Mouse (Mus musculus) forebrain, embryonic 10.5 days (tissue): ENCODE measurements at regions not wholly inside any gene's neighbourhood (a gene's known extent, or its start where the extent isn't known, plus 50 kb on each side); places are given as distances from the start of the nearest gene placed in this dataset.
"Not testable (repeated sequence)": the region's sequence is repeated elsewhere in the genome, so short reads cannot be mapped to it uniquely, and the experiment has no call there.

Source experiments
- DNase-seq: peaks from one replicate; pipeline ENCODE4 v3.0.0-alpha.2; 2017; ENCODE audit warnings: low spot score; ENCODE audit errors: extremely low spot score
- H3K27ac ChIP-seq: fragments of 300-500 bp; sonication (generic); 2 replicates; pipeline ENCODE4 v1.5.1; 2016; ENCODE audit warnings: mild to moderate bottlenecking
- H3K27me3 ChIP-seq: fragments of 300-500 bp; sonication (generic); 2 replicates; pipeline ENCODE4 v1.6.1; 2016; ENCODE audit warnings: mild to moderate bottlenecking; ENCODE audit not compliant: poor library complexity, severe bottlenecking
- H3K36me3 ChIP-seq: fragments of 300-500 bp; sonication (generic); replicated peaks from 2 replicates; pipeline ENCODE4 v1.6.1; 2016; ENCODE audit warnings: mild to moderate bottlenecking, moderate library complexity
- H3K4me1 ChIP-seq: fragments of 300-500 bp; sonication (generic); 2 replicates; pipeline ENCODE4 v1.6.1; 2016
- H3K4me3 ChIP-seq: fragments of 300-500 bp; sonication (generic); 2 replicates; pipeline ENCODE4 v1.5.1; 2016; ENCODE audit warnings: mild to moderate bottlenecking, moderate library complexity
- H3K9me3 ChIP-seq: fragments of 300-500 bp; sonication (generic); 2 replicates; pipeline ENCODE4 v1.6.1; 2016; ENCODE audit warnings: mild to moderate bottlenecking, moderate library complexity
- WGBS: fragments of 180-500 bp; shearing (Covaris S2); methylation state at CpG from one replicate; pipeline ENCODE4 v1.1.7; 2016; 5-methylcytosine and 5-hydroxymethylcytosine counted together

DNA sequence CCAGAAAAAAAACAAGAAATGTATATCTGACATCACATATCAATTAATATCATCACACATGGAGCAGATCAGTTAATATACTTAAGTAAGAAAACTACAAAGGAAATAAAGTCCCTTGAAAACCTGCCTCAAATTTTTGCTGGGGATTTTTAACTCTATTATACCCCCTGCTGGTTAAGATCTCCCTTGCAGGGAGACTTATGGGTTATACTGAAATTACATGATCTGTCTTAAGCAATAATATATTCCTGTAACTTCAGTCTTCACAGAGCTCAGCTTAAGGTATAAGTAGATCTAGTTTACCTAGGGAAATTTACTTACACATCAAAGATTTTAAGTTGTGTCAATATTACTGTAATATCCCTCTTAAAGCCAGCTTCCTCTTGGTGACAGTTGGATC lies 929.0 kb downstream of the Adam6a start:
- not testable (repeated sequence) for DNase-seq

DNA sequence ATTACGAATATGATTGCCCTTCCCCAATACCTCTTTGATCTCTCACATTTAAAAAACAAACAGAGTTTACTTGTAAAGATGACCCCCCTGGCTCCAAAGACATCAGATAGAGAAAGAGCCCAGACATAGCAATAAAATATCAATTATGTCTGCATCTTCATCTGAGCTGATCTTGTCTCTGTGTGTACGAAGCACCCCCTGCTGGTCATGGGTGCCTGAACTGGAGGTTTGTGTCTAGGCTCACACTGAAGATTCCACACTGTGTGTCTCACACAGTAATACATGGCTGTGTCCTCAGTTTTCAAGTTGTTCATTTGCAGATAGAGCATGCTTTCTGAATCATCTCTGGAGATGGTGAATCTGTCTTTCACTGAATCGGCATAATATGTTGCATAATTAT lies 935.0 kb downstream of the Adam6a start:
- H3K27me3 ChIP-seq = no peaks in the 10 kb centered on the region
- peaks cover 40% of the 10 kb centered on the region for H3K9me3 ChIP-seq
- WGBS = 86% methylated on average over 3 of the region's 3 CpGs
- H3K36me3 ChIP-seq = no peaks in the 10 kb centered on the region
- DNase-seq = no peak
- H3K4me3 ChIP-seq = no peak overlapping the region
- H3K27ac ChIP-seq = no peak overlapping the region
- H3K4me1 ChIP-seq = no peaks in the 10 kb centered on the region

More for the DNA sequence above, 929.0 kb downstream of the Adam6a start:
- not testable (repeated sequence) for H3K4me3 ChIP-seq, H3K36me3 ChIP-seq, H3K4me1 ChIP-seq, H3K27me3 ChIP-seq, H3K27ac ChIP-seq
- peaks cover 39% of the 10 kb centered on the region for H3K9me3 ChIP-seq

DNA sequence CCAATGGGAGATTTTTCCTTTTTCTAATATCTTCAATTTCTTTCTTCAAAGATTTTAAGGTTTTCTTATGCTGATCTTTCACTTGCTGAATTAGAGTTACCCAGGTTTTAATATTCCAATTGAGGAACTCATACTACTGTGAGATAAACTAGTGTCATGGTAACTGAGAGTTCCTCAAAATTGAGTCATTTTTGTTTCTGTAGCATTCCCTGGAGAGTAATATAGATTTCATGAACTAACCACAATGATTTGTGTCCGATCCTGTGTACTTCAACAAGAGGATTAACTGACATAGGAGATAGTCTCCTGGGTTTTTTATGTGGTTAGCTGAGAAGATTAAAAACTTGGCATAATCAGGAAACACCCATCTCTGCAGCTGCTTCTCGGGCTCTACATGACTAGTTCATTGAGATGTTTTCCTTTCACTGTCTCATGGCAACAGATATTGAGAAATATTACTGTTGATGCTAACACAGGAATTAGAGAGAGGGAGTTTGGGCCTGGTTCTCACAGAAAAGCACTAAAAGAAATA lies 949.9 kb downstream of the Adam6a start:
- 72% methylated on average over 2 of the region's 2 CpGs for WGBS
- not testable (repeated sequence) for H3K4me3 ChIP-seq, H3K27ac ChIP-seq, H3K4me1 ChIP-seq, H3K36me3 ChIP-seq, DNase-seq, H3K27me3 ChIP-seq
- H3K9me3 ChIP-seq = peaks cover 29% of the 10 kb centered on the region; the same call in 1 of the 2 replicates

DNA sequence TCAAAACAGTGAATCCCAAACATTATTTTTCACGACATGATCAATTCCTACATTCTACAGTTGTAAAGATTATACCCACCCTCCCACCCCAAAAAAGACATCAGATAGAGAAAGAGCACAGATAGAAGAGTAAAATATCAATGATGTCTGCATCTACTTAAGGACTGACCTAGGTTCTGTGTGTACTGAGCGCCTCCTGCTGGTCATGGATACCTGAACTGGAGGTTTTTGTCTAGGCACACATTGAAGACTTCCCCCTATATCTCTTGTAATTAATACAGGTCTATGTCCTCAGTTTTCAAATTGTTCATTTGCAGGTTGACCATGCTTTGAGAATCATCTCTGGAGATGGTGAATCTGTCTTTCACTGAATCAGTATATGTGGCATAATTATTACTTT lies 952.0 kb downstream of the Adam6a start:
- WGBS = 38% methylated on average over 2 of the region's 2 CpGs
- Histone ChIP-seq H3K27ac (no peak overlapping the region), H3K9me3 (peaks cover 33% of the 10 kb centered on the region; the same call in 1 of the 2 replicates), H3K4me3 (no peak overlapping the region), H3K4me1 (no peaks in the 10 kb centered on the region), H3K27me3 (no peaks in the 10 kb centered on the region), H3K36me3 (no peaks in the 10 kb centered on the region)
- no peak for DNase-seq

DNA sequence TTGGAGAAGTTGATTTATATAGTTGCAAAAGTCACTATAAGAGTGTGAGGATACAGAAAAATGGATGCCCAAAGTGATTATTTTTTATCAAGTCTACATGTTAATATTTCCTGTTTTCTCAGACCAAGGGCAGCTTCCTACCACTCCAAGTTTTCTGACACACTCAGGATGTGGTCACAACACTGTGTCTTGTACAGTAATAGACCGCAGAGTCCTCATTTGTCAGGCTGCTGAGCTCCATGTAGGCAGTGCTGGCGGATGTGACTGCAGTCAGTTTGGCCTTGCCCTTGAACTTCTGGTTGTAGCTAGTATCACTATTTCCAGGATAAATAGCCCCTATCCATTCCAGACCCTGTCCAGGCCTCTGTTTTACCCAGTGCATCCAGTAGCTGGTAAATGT lies 969.4 kb downstream of the Adam6a start:
- Histone ChIP-seq H3K4me1 (no peaks in the 10 kb centered on the region), H3K27me3 (no peaks in the 10 kb centered on the region), H3K27ac (no peak overlapping the region), H3K4me3 (no peak overlapping the region), H3K36me3 (no peaks in the 10 kb centered on the region), H3K9me3 (peaks cover 18% of the 10 kb centered on the region)
- 93% methylated on average over 2 of the region's 2 CpGs for WGBS
- DNase-seq = no peak

DNA sequence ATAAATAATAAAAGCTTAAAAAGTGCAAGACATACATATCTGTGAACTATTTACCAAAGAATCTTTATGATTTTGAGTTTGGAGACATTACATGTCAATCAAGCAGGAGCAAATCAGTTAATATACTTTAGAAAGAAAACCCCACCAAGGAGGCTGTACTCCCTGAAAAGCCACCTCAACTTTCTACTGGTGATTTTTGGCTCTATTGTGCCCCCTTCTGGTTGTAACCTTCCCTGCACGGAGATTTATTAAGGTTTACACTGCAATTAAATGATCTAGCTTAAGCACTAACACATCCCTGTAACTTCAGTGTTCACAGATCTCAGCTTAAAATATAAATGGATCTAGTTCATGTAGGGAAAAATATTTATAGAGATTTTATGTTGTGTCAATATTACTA lies 998.4 kb downstream of the Adam6a start:
- not testable (repeated sequence) for H3K4me1 ChIP-seq, H3K36me3 ChIP-seq, DNase-seq, H3K27me3 ChIP-seq, H3K4me3 ChIP-seq, H3K27ac ChIP-seq
- peaks cover 17% of the 10 kb centered on the region; the same call in 1 of the 2 replicates for H3K9me3 ChIP-seq
- 49% methylated on average over 1 of the region's 1 CpGs for WGBS

DNA sequence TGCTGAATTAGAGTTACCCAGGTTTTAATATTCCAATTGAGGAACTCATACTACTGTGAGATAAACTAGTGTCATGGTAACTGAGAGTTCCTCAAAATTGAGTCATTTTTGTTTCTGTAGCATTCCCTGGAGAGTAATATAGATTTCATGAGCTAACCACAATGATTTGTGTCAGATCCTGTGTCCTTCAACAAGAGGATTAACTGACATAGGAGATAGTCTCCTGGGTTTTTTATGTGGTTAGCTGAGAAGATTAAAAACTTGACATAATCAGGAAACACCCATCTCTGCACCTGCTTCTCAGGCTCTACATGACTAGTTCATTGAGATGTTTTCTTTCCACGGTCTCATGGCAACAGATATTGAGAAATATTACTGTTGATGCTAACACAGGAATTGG lies 1001.2 kb downstream of the Adam6a start:
- H3K4me1 ChIP-seq, H3K27ac ChIP-seq, H3K27me3 ChIP-seq, DNase-seq, H3K36me3 ChIP-seq, H3K4me3 ChIP-seq: not testable (repeated sequence)
- H3K9me3 ChIP-seq = peaks cover 35% of the 10 kb centered on the region
- WGBS = 72% methylated on average over 1 of the region's 1 CpGs

DNA sequence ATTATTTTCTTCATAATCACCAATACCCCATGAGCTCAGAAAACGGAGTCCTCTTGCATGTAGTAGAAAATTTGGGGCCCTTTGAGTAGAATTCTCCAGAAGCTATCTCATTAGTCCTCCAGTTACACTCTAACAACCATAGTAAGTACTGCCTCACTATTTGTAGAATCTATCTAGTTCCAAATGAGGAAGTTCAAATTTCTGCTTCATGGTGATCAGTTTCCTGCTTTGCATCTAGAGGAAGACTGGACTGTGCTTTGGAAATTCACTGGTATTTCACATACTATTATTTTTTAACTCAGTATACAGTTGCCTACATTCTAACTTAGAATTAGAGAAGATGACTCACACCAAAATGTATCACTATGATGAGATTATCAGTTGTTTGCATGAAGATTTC lies 1018.7 kb downstream of the Adam6a start:
- DNase-seq = no peak
- H3K9me3 ChIP-seq = peaks cover 69% of the 10 kb centered on the region

DNA sequence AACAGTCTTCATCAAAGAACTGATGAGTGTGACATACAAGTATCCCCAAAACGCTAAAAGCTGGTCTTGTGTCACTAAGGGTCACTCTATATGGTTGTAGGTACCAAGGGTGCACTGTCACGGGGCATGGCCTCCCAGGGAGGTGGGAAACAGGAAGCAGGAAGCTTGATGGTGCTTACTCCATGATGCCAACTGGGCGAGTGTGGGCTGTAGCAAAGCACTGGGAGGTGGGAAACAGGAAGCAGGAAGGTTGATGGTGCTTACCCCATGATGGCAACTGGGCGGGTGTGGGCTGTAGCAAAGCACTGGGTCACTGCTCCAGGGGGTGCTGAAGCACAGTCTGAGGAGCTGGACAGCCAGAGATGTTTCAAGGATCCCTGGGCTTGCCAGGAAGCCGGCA lies 1019.3 kb downstream of the Adam6a start:
- Histone ChIP-seq H3K4me3 (no peak overlapping the region), H3K36me3 (no peaks in the 10 kb centered on the region), H3K27me3 (no peaks in the 10 kb centered on the region), H3K27ac (no peak overlapping the region), H3K4me1 (no peaks in the 10 kb centered on the region), H3K9me3 (peaks cover 69% of the 10 kb centered on the region)
- no peak for DNase-seq
- 71% methylated on average over 5 of the region's 5 CpGs for WGBS

More for the DNA sequence above, 1018.7 kb downstream of the Adam6a start:
- Histone ChIP-seq H3K4me1 (no peaks in the 10 kb centered on the region), H3K27ac (no peak overlapping the region), H3K4me3 (no peak overlapping the region), H3K36me3 (no peaks in the 10 kb centered on the region), H3K27me3 (no peaks in the 10 kb centered on the region)
- 68% methylated on average over 1 of the region's 1 CpGs for WGBS

DNA sequence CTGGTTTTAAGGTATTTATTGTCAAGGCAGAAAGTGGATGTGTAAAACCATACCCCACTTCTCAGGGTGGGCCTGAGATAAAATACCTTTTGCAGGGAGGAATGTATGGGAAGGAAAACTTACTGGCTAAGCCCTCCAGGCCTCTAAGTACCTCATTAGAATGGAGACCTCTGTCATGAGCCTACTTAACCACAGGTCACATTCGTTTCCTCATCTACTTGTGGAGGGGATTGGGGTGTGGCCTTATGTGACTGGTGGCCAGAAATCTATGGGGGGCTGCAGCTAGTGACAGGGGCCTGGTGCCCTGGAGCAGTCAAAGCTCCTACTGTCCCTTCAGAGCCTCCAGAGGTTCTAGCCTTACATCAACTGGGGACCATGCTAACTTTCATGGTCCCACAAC lies 1020.0 kb downstream of the Adam6a start:
- Histone ChIP-seq H3K9me3 (peaks cover 63% of the 10 kb centered on the region), H3K27me3 (no peaks in the 10 kb centered on the region), H3K27ac (no peak overlapping the region), H3K4me3 (no peak overlapping the region), H3K36me3 (no peaks in the 10 kb centered on the region), H3K4me1 (no peaks in the 10 kb centered on the region)
- DNase-seq = no peak
- 50% methylated on average over 1 of the region's 1 CpGs for WGBS

DNA sequence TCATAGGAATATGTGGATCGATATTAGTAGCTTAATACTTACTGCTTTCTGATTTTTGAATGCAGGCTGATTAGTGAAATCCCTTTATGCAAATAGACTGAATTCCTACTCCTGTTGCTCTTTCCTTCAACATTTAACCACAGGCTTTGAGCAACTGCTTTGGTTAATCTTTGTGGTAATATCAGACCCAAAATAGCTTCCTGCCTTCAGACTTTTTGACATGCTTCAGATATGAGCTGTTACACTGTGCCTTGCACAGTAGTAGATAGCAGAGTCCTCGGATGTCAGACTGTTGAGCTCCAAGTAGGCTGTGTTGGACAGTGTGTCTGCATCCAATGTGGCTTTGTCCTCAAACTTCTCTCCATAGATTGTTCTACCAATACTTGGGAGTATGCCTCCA lies 1020.6 kb downstream of the Adam6a start:
- H3K27ac ChIP-seq = no peak overlapping the region
- no peaks in the 10 kb centered on the region for H3K27me3 ChIP-seq
- no peaks in the 10 kb centered on the region for H3K36me3 ChIP-seq
- no peaks in the 10 kb centered on the region for H3K4me1 ChIP-seq
- WGBS = 74% methylated on average over 2 of the region's 2 CpGs
- no peak overlapping the region for H3K4me3 ChIP-seq
- H3K9me3 ChIP-seq = peaks cover 61% of the 10 kb centered on the region
- DNase-seq = no peak

DNA sequence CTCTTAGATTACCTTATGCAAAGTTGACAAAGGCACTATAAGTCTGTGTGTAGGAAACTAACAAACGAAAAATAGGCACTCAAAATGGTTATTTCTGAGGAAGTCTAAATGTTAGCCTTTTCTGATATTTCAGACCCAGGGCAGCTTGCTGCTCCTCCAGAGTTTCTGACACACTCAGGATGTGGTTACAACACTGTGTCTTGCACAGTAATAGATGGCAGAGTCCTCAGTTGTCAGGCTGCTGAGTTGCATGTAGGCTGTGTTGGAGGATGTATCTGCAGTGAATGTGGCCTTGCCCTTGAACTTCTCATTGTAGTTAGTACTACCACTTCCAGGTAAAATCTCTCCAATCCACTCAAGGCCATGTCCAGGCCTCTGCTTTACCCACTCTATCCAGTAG lies 1039.7 kb downstream of the Adam6a start:
- Histone ChIP-seq H3K9me3 (peaks cover 39% of the 10 kb centered on the region), H3K4me3 (no peak overlapping the region), H3K36me3 (no peaks in the 10 kb centered on the region), H3K4me1 (no peaks in the 10 kb centered on the region), H3K27ac (no peak overlapping the region), H3K27me3 (no peaks in the 10 kb centered on the region)
- DNase-seq = no peak
- WGBS = 61% methylated on average over 1 of the region's 1 CpGs

DNA sequence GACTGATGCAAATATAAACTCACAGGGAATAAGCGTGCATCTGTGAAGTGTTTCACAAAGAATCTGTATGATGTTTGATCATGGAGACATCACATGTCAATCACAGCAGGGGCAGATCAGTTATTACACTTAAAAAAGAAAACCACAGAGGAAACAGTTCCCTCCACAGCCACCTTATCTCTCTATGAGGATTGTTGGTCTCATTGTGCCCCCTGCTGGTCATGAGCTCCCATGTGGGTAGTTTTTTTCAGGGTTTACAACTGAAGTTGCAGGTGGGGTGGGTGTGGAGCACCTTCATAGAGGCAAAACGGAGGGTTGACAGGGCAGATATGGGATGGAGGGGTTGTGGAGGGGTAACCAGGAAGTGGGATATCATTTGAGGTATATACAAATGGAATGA lies 1043.5 kb downstream of the Adam6a start:
- no peak for DNase-seq
- Histone ChIP-seq H3K4me3 (no peak overlapping the region), H3K27ac (no peak overlapping the region), H3K9me3 (peaks cover 29% of the 10 kb centered on the region), H3K4me1 (no peaks in the 10 kb centered on the region), H3K36me3 (no peaks in the 10 kb centered on the region), H3K27me3 (no peaks in the 10 kb centered on the region)
- WGBS = 75% methylated on average over 2 of the region's 2 CpGs

DNA sequence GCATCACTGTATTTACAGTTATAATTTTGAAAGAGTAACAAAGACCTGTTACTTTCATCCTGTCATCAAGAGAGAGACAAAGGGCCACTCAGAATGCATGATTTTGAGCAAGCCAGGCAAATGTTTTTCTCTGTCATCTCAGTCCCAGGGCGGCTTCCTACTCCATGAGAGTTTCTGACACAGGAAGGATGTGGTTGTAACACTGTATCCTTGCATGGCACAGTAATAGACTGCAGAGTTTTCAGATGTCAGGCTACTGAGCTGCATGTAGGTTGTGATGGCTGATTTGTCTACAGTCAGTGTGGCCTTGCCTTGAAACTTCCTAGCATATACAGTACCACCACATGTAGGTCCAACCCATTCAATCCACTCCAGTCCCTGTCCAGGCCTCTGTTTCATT lies 1054.0 kb downstream of the Adam6a start:
- DNase-seq = no peak
- Histone ChIP-seq H3K36me3 (no peaks in the 10 kb centered on the region), H3K4me3 (no peak overlapping the region), H3K27ac (no peak overlapping the region), H3K9me3 (peaks cover 42% of the 10 kb centered on the region), H3K27me3 (no peaks in the 10 kb centered on the region), H3K4me1 (no peaks in the 10 kb centered on the region)
- 79% methylated on average over 1 of the region's 1 CpGs for WGBS
